28 mouse cellular contexts compared by ENCODE assay signal in genomic region chr5:33225673-33226072, GRCm38 (mm10). TPM values are rescaled to one million over a fixed set of nuclear protein-coding genes. Genes with fewer than 3 reads are reported as not detected.
DNase-seq lines count a peak whose midpoint lies in the region; ATAC-seq and TF ChIP-seq lines count a peak whose summit lies in the region.
"Had no signal": no experiment of that assay in that cellular context is flagged by ENCODE, and none has a peak within 500 bp of the region (broad histone marks: within the 10 kb centered on the region; RNA-seq: fewer than 3 reads in every experiment).

No protein-coding gene starts in this region.

- H3K27me3 ChIP-seq in heart, embryonic 13.5 days (replicated peaks): no peaks in the 10 kb centered on the region
- no peaks in the 10 kb centered on the region for H3K27me3 ChIP-seq in heart, postnatal 0 days (ENCODE audit: control insufficient read depth, insufficient read depth, low read length)
- H3K27me3 ChIP-seq: embryonic facial prominence, embryonic 13.5 days; forebrain, embryonic 13.5 days; hindbrain, embryonic 13.5 days; intestine, embryonic 15.5 days had no signal

- H3K9me3 ChIP-seq in heart, embryonic 13.5 days: no peaks in the 10 kb centered on the region
- no peaks in the 10 kb centered on the region for H3K9me3 ChIP-seq in heart, postnatal 0 days (replicated peaks; ENCODE audit: control insufficient read depth, low read length)
- H3K9me3 ChIP-seq: embryonic facial prominence, embryonic 10.5 days; embryonic facial prominence, embryonic 13.5 days; forebrain, embryonic 10.5 days; forebrain, embryonic 13.5 days; hindbrain, embryonic 10.5 days; hindbrain, embryonic 13.5 days; intestine, embryonic 15.5 days had no signal

- no peak overlapping the region for H3K4me3 ChIP-seq in gastrocnemius, adult 2 months
- no peak overlapping the region for H3K4me3 ChIP-seq in heart, embryonic 13.5 days
- H3K4me3 ChIP-seq in heart, postnatal 0 days (ENCODE audit: low read depth, low read length): no peak overlapping the region
- no peak overlapping the region for H3K4me3 ChIP-seq in embryonic fibroblast, embryonic 13.5 days (ENCODE audit: insufficient read depth, low read length)
- H3K4me3 ChIP-seq in lung, adult 2 months (replicated peaks; ENCODE audit: extremely low read depth, low read depth, low read length): no peak overlapping the region
- H3K4me3 ChIP-seq: embryonic facial prominence, embryonic 10.5 days; embryonic facial prominence, embryonic 13.5 days; forebrain, embryonic 10.5 days; forebrain, embryonic 13.5 days; hindbrain, embryonic 10.5 days; hindbrain, embryonic 13.5 days; intestine, embryonic 15.5 days had no signal

- no peak for ATAC-seq in heart, embryonic 13.5 days (ENCODE audit: extremely low read depth, insufficient number of reproducible peaks, low FRiP score, low TSS enrichment)
- ATAC-seq in heart, postnatal 0 days (ENCODE audit: insufficient read depth, low read depth): no peak
- ATAC-seq: CD4-positive, CD25-positive, alpha-beta regulatory T cell, adult 4 months; forebrain, embryonic 13.5 days; forebrain, embryonic 16.5 days; hindbrain, embryonic 16.5 days; intestine, embryonic 15.5 days had no signal

- intact Hi-C loops in gastrocnemius, adult 2 months (cut with DNase I): no loop called here
- intact Hi-C loops in heart, postnatal 36 days (cut with DNase I): no loop called here

- TF ChIP-seq POLR2A in embryonic fibroblast, embryonic 13.5 days (IDR thresholded peaks at IDR 0.05; ENCODE audit: low read depth, low read length): no peak
- no peak for TF ChIP-seq POLR2A in lung, adult 2 months (IDR thresholded peaks at IDR 0.05; ENCODE audit: borderline replicate concordance, extremely low read depth, low read depth, low read length)

- H3K4me1 ChIP-seq in heart, embryonic 13.5 days: peaks cover 79% of the 10 kb centered on the region
- H3K4me1 ChIP-seq in heart, postnatal 0 days (ENCODE audit: control insufficient read depth, insufficient read depth): peaks cover 22% of the 10 kb centered on the region
- peaks cover 11% of the 10 kb centered on the region for H3K4me1 ChIP-seq in embryonic fibroblast, embryonic 13.5 days (ENCODE audit: control insufficient read depth, insufficient read depth, low read length)
- peaks cover 8% of the 10 kb centered on the region for H3K4me1 ChIP-seq in lung, adult 2 months (ENCODE audit: control insufficient read depth, insufficient read depth, low read length)
- H3K4me1 ChIP-seq: forebrain, embryonic 13.5 days had no signal

- 83% methylated on average over 5 of the region's 5 CpGs for WGBS in heart, embryonic 13.5 days
- WGBS in heart, postnatal 0 days: 87% methylated on average over 5 of the region's 5 CpGs
- 77% methylated on average over 5 of the region's 5 CpGs for WGBS in lung, adult 2 months

- H3K9ac ChIP-seq in heart, embryonic 13.5 days: no peak overlapping the region
- H3K9ac ChIP-seq in heart, postnatal 0 days (replicated peaks; ENCODE audit: low read depth, low read length): no peak overlapping the region
- H3K9ac ChIP-seq: embryonic facial prominence, embryonic 13.5 days; forebrain, embryonic 13.5 days; hindbrain, embryonic 13.5 days; intestine, embryonic 15.5 days had no signal

- H3K36me3 ChIP-seq in heart, embryonic 13.5 days: no peaks in the 10 kb centered on the region
- no peaks in the 10 kb centered on the region for H3K36me3 ChIP-seq in heart, postnatal 0 days (replicated peaks; ENCODE audit: control insufficient read depth, insufficient read depth, low read length)
- H3K36me3 ChIP-seq: embryonic facial prominence, embryonic 10.5 days; embryonic facial prominence, embryonic 13.5 days; forebrain, embryonic 10.5 days; hindbrain, embryonic 10.5 days; hindbrain, embryonic 13.5 days; intestine, embryonic 15.5 days had no signal

- H3K4me2 ChIP-seq in heart, embryonic 13.5 days: no peak overlapping the region
- H3K4me2 ChIP-seq in heart, postnatal 0 days (ENCODE audit: low read depth, low read length): no peak overlapping the region
- H3K4me2 ChIP-seq: embryonic facial prominence, embryonic 13.5 days; forebrain, embryonic 13.5 days; hindbrain, embryonic 13.5 days; intestine, embryonic 15.5 days had no signal

- DNase-seq in gastrocnemius, adult 2 months: peak; percentile 12
- DNase-seq in gastrocnemius, adult 18-20 months (ENCODE audit: low spot score): no peak
- no peak for DNase-seq in heart, adult 8-10 months (ENCODE audit: low spot score)
- DNase-seq in heart, postnatal 0 days (ENCODE audit: low spot score): no peak
- DNase-seq in heart, postnatal 36 days: no peak
- no peak for DNase-seq in lung, adult 2 months
- DNase-seq: adrenal gland, postnatal 25 days; cerebellum, adult 11-12 months; cerebellum, adult 8-10 months; cerebellum, postnatal 10 days; cerebellum, postnatal 36 days; embryo, embryonic 11 days; gastrocnemius, postnatal 25 days; heart, postnatal 10 days; kidney, adult 11 months; kidney, adult 8-10 months had no signal

- no peak for TF ChIP-seq CTCF in gastrocnemius, adult 2 months (IDR thresholded peaks at IDR 0.05)
- TF ChIP-seq CTCF in heart, postnatal 0 days (IDR thresholded peaks at IDR 0.05; ENCODE audit: low read depth): no peak
- no peak for TF ChIP-seq CTCF in embryonic fibroblast, embryonic 13.5 days (IDR thresholded peaks at IDR 0.05; ENCODE audit: borderline replicate concordance, insufficient read depth, low read length)
- TF ChIP-seq CTCF in lung, adult 2 months (IDR thresholded peaks at IDR 0.05; ENCODE audit: insufficient read depth, low read length): no peak

- H3K27ac ChIP-seq in gastrocnemius, adult 2 months: peak overlapping the region; percentile 35; the same call in 1 of the 2 replicates
- H3K27ac ChIP-seq in heart, embryonic 13.5 days (replicated peaks): peak overlapping the region; percentile 68
- H3K27ac ChIP-seq in heart, postnatal 0 days (ENCODE audit: low read depth): peak overlapping the region; percentile 36; the same call in 1 of the 2 replicates
- H3K27ac ChIP-seq in embryonic fibroblast, embryonic 13.5 days (ENCODE audit: insufficient read depth, low read length): peak overlapping the region; percentile 23; the same call in 1 of the 2 replicates
- H3K27ac ChIP-seq: embryonic facial prominence, embryonic 10.5 days; embryonic facial prominence, embryonic 13.5 days; forebrain, embryonic 10.5 days; forebrain, embryonic 13.5 days; hindbrain, embryonic 10.5 days; hindbrain, embryonic 13.5 days; intestine, embryonic 15.5 days had no signal

- TF ChIP-seq EP300 in heart, postnatal 0 days (IDR thresholded peaks at IDR 0.05; ENCODE audit: low read depth): no peak

RNA-seq across cellular contexts. Expression of gene Spon2, which starts 7.4 kb away (rescaled TPM):
- 1 to 10 TPM; 1.4 to 5.4 TPM for total RNA-seq in gastrocnemius, adult 2 months (2021)
- total RNA-seq in gastrocnemius, adult 18-20 months (2021): 1 to 10 TPM; 1.5 to 1.6 TPM
- polyA plus RNA-seq in heart, embryonic 13.5 days (2015; fragmentation: Nextera tagmentation; extraction: Ambion mirVana): 89.8 and 95.2 TPM in 2 replicates
- 1 to 10 TPM; 1.0 to 3.4 (median 1.4) TPM for total RNA-seq in heart, adult 8-10 months (2022)
- 56.9 and 58.1 TPM in 2 replicates for total RNA-seq in heart, postnatal 0 days (2014; rRNA removed; ENCODE audit: low replicate concordance)
- polyA plus RNA-seq in heart, postnatal 0 days (2015; fragmentation: Nextera tagmentation; extraction: Ambion mirVana): 42.5 and 47.2 TPM in 2 replicates
- 1 to 10 TPM; 2.1 to 2.6 TPM for total RNA-seq in heart, postnatal 36 days (2021)
- 4.7 and 6.4 TPM in 2 replicates for polyA plus RNA-seq in embryonic fibroblast, embryonic 13.5 days (2011; ENCODE audit: insufficient read length, low read depth, missing spikeins)
- 27.3 and 47.8 TPM in 2 replicates for polyA plus RNA-seq in lung, adult 2 months (2012; rRNA removed)
- polyA plus RNA-seq: CD4-positive, CD25-positive, alpha-beta regulatory T cell, adult 4 months had no signal

RNA-seq across cellular contexts. Expression of gene Ctbp1, which starts 49.1 kb away (rescaled TPM):
- 100 to 1,000 TPM; 223 to 241 TPM for total RNA-seq in gastrocnemius, adult 2 months (2021)
- 100 to 1,000 TPM; 211 to 229 TPM for total RNA-seq in gastrocnemius, adult 18-20 months (2021)
- polyA plus RNA-seq in heart, embryonic 13.5 days (2015; fragmentation: Nextera tagmentation; extraction: Ambion mirVana): 206 and 234 TPM in 2 replicates
- total RNA-seq in heart, adult 8-10 months (2022): 100 to 1,000 TPM; 213 to 238 (median 226) TPM
- total RNA-seq in heart, postnatal 0 days (2014; rRNA removed; ENCODE audit: low replicate concordance): 295 and 352 TPM in 2 replicates
- 156 and 165 TPM in 2 replicates for polyA plus RNA-seq in heart, postnatal 0 days (2015; fragmentation: Nextera tagmentation; extraction: Ambion mirVana)
- 100 to 1,000 TPM; 213 to 214 TPM for total RNA-seq in heart, postnatal 36 days (2021)
- 133 and 175 TPM in 2 replicates for polyA plus RNA-seq in embryonic fibroblast, embryonic 13.5 days (2011; ENCODE audit: insufficient read length, low read depth, missing spikeins)
- polyA plus RNA-seq in lung, adult 2 months (2012; rRNA removed): 304 and 332 TPM in 2 replicates
